Mouse (Mus musculus): ENCODE results near the gene Wwox. TPM values are rescaled to one million over a fixed set of nuclear protein-coding genes. Genes with fewer than 3 reads are reported as not detected.

The Wwox gene
- polyA plus RNA-seq, 1 experiment: 17.3 TPM

GRCm38 (mm10) chr8:115296760-115297159, 857.3 kb downstream of the Wwox start:
- TF ChIP-seq POLR2A (IDR thresholded peaks at IDR 0.05; ENCODE audit: extremely low read depth, insufficient read depth, low read length) (no peak), CTCF (IDR thresholded peaks at IDR 0.05; ENCODE audit: extremely low read depth, insufficient read depth, low read length) (no peak)
- no peaks in the 10 kb centered on the region for H3K4me1 ChIP-seq (ENCODE audit: control insufficient read depth, insufficient read depth, low read length)
- H3K27ac ChIP-seq (ENCODE audit: insufficient read depth, low read length): no peak overlapping the region
- no peak overlapping the region for H3K4me3 ChIP-seq (ENCODE audit: insufficient read depth, low read length)

GRCm38 (mm10) chr8:115302484-115302883, 863.0 kb downstream of the Wwox start:
- no peak overlapping the region for H3K27ac ChIP-seq (ENCODE audit: insufficient read depth, low read length)
- no peaks in the 10 kb centered on the region for H3K4me1 ChIP-seq (ENCODE audit: control insufficient read depth, insufficient read depth, low read length)
- TF ChIP-seq CTCF (IDR thresholded peaks at IDR 0.05; ENCODE audit: extremely low read depth, insufficient read depth, low read length): no peak
- TF ChIP-seq POLR2A (IDR thresholded peaks at IDR 0.05; ENCODE audit: extremely low read depth, insufficient read depth, low read length): no peak
- H3K4me3 ChIP-seq (ENCODE audit: insufficient read depth, low read length): no peak overlapping the region

- H3K4me3 ChIP-seq (ENCODE audit: insufficient read depth, low read length): no peak overlapping the region
- H3K27ac ChIP-seq (ENCODE audit: insufficient read depth, low read length): no peak overlapping the region
- no peaks in the 10 kb centered on the region for H3K4me1 ChIP-seq (ENCODE audit: control insufficient read depth, insufficient read depth, low read length)
- TF ChIP-seq CTCF (IDR thresholded peaks at IDR 0.05; ENCODE audit: extremely low read depth, insufficient read depth, low read length) (no peak), POLR2A (IDR thresholded peaks at IDR 0.05; ENCODE audit: extremely low read depth, insufficient read depth, low read length) (no peak)
Observed at GRCm38 (mm10) chr8:115307412-115307811, 868.0 kb downstream of the Wwox start.

- H3K27ac ChIP-seq (ENCODE audit: insufficient read depth, low read length): no peak overlapping the region
- H3K4me3 ChIP-seq (ENCODE audit: insufficient read depth, low read length): no peak overlapping the region
- no peaks in the 10 kb centered on the region for H3K4me1 ChIP-seq (ENCODE audit: control insufficient read depth, insufficient read depth, low read length)
- no peak for TF ChIP-seq CTCF (IDR thresholded peaks at IDR 0.05; ENCODE audit: extremely low read depth, insufficient read depth, low read length)
- no peak for TF ChIP-seq POLR2A (IDR thresholded peaks at IDR 0.05; ENCODE audit: extremely low read depth, insufficient read depth, low read length)
Observed at GRCm38 (mm10) chr8:115311003-115311402, 871.5 kb downstream of the Wwox start.

- Histone ChIP-seq H3K4me1 (ENCODE audit: control insufficient read depth, insufficient read depth, low read length) (no peaks in the 10 kb centered on the region), H3K27ac (ENCODE audit: insufficient read depth, low read length) (no peak overlapping the region), H3K4me3 (ENCODE audit: insufficient read depth, low read length) (no peak overlapping the region)
- TF ChIP-seq POLR2A (IDR thresholded peaks at IDR 0.05; ENCODE audit: extremely low read depth, insufficient read depth, low read length): no peak
- no peak for TF ChIP-seq CTCF (IDR thresholded peaks at IDR 0.05; ENCODE audit: extremely low read depth, insufficient read depth, low read length)
Observed at GRCm38 (mm10) chr8:115312371-115312770, 872.9 kb downstream of the Wwox start.

GRCm38 (mm10) chr8:115322501-115322900, 883.0 kb downstream of the Wwox start:
- Histone ChIP-seq H3K4me3 (ENCODE audit: insufficient read depth, low read length) (no peak overlapping the region), H3K27ac (ENCODE audit: insufficient read depth, low read length) (no peak overlapping the region), H3K4me1 (ENCODE audit: control insufficient read depth, insufficient read depth, low read length) (no peaks in the 10 kb centered on the region)
- TF ChIP-seq CTCF (IDR thresholded peaks at IDR 0.05; ENCODE audit: extremely low read depth, insufficient read depth, low read length): no peak

- no peak overlapping the region for H3K4me3 ChIP-seq (ENCODE audit: insufficient read depth, low read length)
- H3K4me1 ChIP-seq (ENCODE audit: control insufficient read depth, insufficient read depth, low read length): 0 out of 2 replicates have a peak, but pooled peaks cover 1% of the 10 kb centered on the region
- H3K27ac ChIP-seq (ENCODE audit: insufficient read depth, low read length): no peak overlapping the region
- TF ChIP-seq POLR2A (IDR thresholded peaks at IDR 0.05; ENCODE audit: extremely low read depth, insufficient read depth, low read length) (no peak), CTCF (IDR thresholded peaks at IDR 0.05; ENCODE audit: extremely low read depth, insufficient read depth, low read length) (no peak)
Observed at GRCm38 (mm10) chr8:115330671-115331070, 891.2 kb downstream of the Wwox start.

- no peak overlapping the region for H3K4me3 ChIP-seq (ENCODE audit: insufficient read depth, low read length)
- TF ChIP-seq CTCF (IDR thresholded peaks at IDR 0.05; ENCODE audit: extremely low read depth, insufficient read depth, low read length) (no peak), POLR2A (IDR thresholded peaks at IDR 0.05; ENCODE audit: extremely low read depth, insufficient read depth, low read length) (no peak)
- H3K4me1 ChIP-seq (ENCODE audit: control insufficient read depth, insufficient read depth, low read length): 0 out of 2 replicates have a peak, but pooled peaks cover 1% of the 10 kb centered on the region
- no peak overlapping the region for H3K27ac ChIP-seq (ENCODE audit: insufficient read depth, low read length)
Observed at GRCm38 (mm10) chr8:115333972-115334371, 894.5 kb downstream of the Wwox start.

GRCm38 (mm10) chr8:115336361-115336760, 896.9 kb downstream of the Wwox start:
- no peak overlapping the region for H3K4me3 ChIP-seq (ENCODE audit: insufficient read depth, low read length)
- H3K4me1 ChIP-seq (ENCODE audit: control insufficient read depth, insufficient read depth, low read length): no peaks in the 10 kb centered on the region
- TF ChIP-seq POLR2A (IDR thresholded peaks at IDR 0.05; ENCODE audit: extremely low read depth, insufficient read depth, low read length): no peak
- no peak for TF ChIP-seq CTCF (IDR thresholded peaks at IDR 0.05; ENCODE audit: extremely low read depth, insufficient read depth, low read length)
- H3K27ac ChIP-seq (ENCODE audit: insufficient read depth, low read length): no peak overlapping the region

- no peak overlapping the region for H3K4me3 ChIP-seq (ENCODE audit: insufficient read depth, low read length)
- no peak for TF ChIP-seq CTCF (IDR thresholded peaks at IDR 0.05; ENCODE audit: extremely low read depth, insufficient read depth, low read length)
- TF ChIP-seq POLR2A (IDR thresholded peaks at IDR 0.05; ENCODE audit: extremely low read depth, insufficient read depth, low read length): no peak
- no peak overlapping the region for H3K27ac ChIP-seq (ENCODE audit: insufficient read depth, low read length)
- no peaks in the 10 kb centered on the region for H3K4me1 ChIP-seq (ENCODE audit: control insufficient read depth, insufficient read depth, low read length)
Observed at GRCm38 (mm10) chr8:115348704-115349103, 909.2 kb downstream of the Wwox start.
